Mouse (Mus musculus) G1E (cell line): ENCODE data around the gene Nyx.

Experiments used
- CTCF ChIP-seq: IDR thresholded peaks from 2 replicates; pipeline ENCODE4 v1.5.1; 2012; ENCODE audit warnings: low read depth, low read length, inconsistent platforms, mixed read lengths
- GATA1 ChIP-seq: IDR thresholded peaks from 2 replicates; pipeline ENCODE4 v1.6.1; 2012; ENCODE audit warnings: borderline replicate concordance, low read length, inconsistent platforms, mixed read lengths
- GATA2 ChIP-seq: IDR thresholded peaks from 2 replicates; pipeline ENCODE4 v1.6.1; 2012; ENCODE audit warnings: low read depth, low read length, inconsistent platforms, borderline replicate concordance
- TAL1 ChIP-seq: conservative IDR thresholded peaks from 2 replicates; pipeline ENCODE4 v1.6.1; 2012; ENCODE audit warnings: low read depth, low read length, inconsistent platforms, mixed read lengths

GRCm38 (mm10) chrX:13462982-13463517 is 2.9 kb upstream of the Nyx start:
- no peak for TF ChIP-seq GATA2
- TF ChIP-seq CTCF = no peak
- TF ChIP-seq GATA1 = no peak
- no peak for TF ChIP-seq TAL1
